Mouse (Mus musculus) gastrocnemius, postnatal 36 days (tissue): ENCODE data around the gene Zfp248. TPM values are rescaled to one million over a fixed set of nuclear protein-coding genes. Genes with fewer than 3 reads are reported as not detected.
A peak's percentile ranks its signal among the peaks of the same experiment; 100 is the strongest.

Source experiments
- DNase-seq, 2 experiments: peaks; one replicate each; pipeline ENCODE4 v3.0.0; 2022
- intact Hi-C: fragments of 180-260 bp; cut with DNase I; formaldehyde crosslinking; loops from one replicate; pipeline ENCODE4 v1.15.1; 2025
- long read RNA-seq, 2 experiments: library from polyadenylated mRNA; stranded (forward); transcript quantifications; one replicate each; pipeline ENCODE4 v2.0.0; 2021
- total RNA-seq, 2 experiments: library from RNA; stranded (reverse); gene quantifications; 2 replicates each; pipeline ENCODE4 v1.2.3; 2021

The Zfp248 gene
- total RNA-seq = 1 to 10 TPM in 1 of 2 experiments, under 1 TPM in 1; 0.79 to 1.3 TPM
- long read RNA-seq, experiment 1 = 0 reads
- long read RNA-seq, experiment 2, partial matches to known transcripts = 0 of 1 reads
- long read RNA-seq, experiment 2, other reads (novel, unspliced or antisense) = 0 of 1 reads

DNA sequence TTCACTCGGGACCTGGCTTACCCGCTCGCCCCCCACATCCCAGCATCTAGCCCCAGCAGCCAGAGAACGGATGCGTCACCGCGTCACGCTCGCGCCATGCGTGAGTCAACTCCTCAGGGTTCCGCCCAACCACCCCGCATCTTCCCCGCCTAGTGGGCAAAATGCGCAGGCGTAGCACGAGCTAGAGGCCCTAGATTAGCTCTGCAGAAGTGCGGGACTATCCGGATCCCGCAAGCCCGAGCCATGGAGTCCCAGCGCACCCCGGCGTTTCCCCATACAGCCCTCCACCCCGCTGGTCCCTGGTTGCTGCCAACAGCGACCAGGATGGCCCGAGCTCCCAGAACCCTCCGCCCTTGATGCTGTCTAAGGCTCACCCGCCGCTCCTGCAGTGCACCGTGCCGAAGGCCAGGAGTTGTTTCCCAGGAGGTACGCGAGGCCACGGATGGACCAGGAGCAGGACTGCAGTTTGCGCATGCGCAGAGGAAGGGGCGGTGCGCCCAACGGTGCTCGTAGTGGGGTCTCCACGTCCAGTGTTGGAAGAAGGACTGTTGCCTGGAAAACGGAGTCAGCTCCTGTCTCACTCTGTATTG is at the start of gene Zfp248:
Gene Zfp248 (minus strand): TSS at position 487 of the 590 bp plus-strand sequence.
- DNase-seq = peak; percentile 79 to 80
- intact Hi-C loops = no loop called here

GRCm38 (mm10) chr6:118499010-118499409 is 43.7 kb upstream of the Zfp248 start:
- no peak for DNase-seq
- intact Hi-C loops = no loop called here

- intact Hi-C loops = no loop called here
- DNase-seq = no peak
These were observed 26.8 kb upstream of the Zfp248 start for GRCm38 (mm10) chr6:118482125-118482524.

GRCm38 (mm10) chr6:118478957-118479708 is 23.8 kb upstream of the Zfp248 start, which contains the start of gene Zfp9:
Gene Zfp9 (minus strand): TSS chr6:118479320.
- intact Hi-C loops = no loop called here
- peak; percentile 77 to 81 for DNase-seq

DNA sequence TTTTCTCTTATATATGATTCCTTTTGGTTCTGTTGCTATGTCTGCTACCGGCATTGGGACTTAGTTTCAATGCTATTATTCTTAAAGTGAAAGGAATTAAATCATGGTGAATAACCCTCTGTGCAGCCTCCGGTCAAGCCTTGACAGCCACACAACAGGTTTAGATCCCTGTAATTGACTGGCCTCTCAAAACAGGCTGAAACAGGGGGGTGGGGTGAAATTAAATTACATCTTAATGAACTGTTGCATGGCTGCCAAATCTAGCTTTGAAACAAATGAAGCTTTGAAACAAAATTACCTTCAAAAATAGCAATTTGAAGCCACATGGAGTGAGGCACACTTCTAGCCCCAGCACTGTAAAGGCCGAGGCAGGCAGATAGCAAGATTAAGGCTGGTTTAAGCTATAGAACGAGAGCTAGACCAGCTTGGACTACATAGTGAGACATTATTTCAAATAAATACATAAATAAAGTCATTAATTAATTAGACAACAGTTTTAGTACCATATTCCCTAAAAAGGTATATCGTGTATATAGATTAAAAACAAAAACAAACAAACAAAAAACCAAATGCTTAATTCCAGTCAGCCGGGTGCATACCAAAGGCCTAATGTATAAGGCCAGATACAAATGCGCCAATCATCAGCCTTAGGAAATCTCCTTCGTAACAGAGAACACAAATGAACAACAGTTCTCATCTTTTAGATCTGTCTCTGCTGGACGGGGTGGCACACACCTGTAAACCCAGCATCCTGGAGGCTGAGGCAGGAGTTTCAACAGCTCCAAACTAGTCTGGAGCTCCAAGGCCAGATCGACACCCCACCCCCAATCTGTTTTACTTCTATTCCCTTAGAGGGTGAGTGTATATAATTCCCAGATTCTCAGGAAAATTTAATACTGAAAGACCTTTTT is 22.8 kb upstream of the Zfp248 start:
- intact Hi-C loops = no loop called here
- no peak for DNase-seq

DNA sequence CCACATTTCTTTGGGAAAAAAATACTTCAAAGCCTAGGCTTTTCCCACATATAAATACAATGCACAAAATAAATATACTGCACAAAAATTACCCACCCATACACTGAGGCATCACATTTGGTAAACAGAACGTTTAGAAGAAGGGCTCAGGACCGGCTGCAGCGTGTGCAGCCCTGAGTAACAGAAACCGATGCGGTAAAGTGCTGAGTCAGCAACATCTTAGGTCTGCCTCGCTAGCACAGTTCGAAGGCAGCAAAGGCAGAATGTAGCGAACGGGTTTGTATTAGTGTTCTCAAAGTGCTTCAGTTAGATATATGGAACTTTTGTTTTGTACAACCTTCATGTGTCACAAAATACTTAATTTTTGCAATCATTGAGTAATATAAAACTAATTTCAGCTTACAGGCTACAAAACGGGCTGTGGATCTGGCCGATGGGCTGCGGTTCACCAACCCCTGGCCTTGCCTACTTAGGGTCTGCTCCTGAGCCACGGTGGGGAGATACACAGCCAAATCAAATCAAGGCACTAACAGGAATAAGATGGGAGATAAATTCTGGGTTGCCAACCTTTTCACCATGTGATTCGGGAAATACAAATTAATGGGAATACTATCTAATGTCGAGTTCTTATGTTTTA is 6.9 kb upstream of the Zfp248 start:
- DNase-seq = no peak
- intact Hi-C loops = no loop called here

DNA sequence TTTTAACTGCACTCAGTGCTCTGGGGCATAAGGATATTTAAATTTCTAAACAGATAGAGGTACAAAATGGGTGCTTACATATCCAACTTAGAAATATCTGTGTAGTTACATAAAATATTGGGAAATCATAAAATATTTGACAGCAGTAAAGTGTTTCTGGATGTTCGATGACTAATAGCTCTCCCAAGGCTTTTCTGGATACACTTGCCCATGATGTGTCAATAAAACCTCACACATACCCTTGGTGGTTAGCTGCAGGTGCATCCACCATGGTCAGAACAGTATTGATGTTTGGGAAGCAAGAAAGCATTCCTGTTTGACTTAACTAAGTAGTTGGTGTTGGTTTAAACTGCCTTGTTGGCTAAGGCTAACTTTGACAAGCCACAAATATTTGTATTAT is 2.4 kb upstream of the Zfp248 start:
- no peak for DNase-seq
- intact Hi-C loops = no loop called here

GRCm38 (mm10) chr6:118454452-118454851 is 876 bp downstream of the Zfp248 start:
- DNase-seq = no peak
- intact Hi-C loops = no loop called here

GRCm38 (mm10) chr6:118431502-118431901 is 23.8 kb downstream of the Zfp248 start:
- DNase-seq = no peak
- intact Hi-C loops = no loop called here

- no peak for DNase-seq
- intact Hi-C loops = no loop called here
These were observed 28.7 kb downstream of the Zfp248 start for GRCm38 (mm10) chr6:118426666-118427065.

DNA sequence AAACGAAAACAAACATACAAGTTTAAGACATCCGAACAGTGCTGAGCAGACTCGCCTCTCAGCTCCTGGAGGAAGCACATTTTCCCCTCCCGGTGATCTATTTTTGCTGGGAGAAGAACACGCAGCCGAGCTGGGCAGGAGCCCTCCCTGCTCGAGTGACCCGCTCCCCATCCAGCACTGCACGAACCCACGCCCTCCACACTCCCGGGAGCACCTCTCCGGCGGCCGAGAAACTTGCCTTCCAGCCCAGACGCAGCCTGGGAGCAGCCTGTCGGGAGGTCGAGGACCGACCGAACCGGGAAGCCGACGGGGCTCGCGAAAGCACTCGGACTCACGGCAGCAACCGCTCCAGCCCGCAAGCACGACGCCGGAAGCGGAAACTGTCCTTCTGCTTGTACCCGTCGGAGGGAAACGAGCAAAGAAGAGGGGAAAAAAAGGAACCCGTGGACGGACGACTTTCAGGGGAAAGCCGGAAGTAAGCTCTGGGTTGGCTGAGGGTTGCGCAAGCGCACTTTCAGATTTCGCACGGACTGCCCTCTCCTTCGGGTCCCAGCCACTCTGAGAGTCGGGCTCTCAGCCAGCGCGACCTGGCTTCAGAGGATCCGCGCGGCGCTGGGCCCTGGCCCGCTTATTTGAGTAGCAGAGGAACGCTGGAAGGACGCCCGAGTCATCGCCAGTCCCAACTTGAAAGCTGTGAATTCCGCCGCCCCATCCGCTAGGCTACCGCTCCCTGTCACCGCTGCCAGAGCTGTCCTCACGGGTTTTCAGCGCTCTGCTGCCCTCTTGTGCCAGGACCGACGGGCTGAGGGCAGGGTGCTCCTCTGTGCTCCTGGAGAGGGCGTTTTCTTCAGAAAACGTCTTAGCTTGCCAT is 36.0 kb downstream of the Zfp248 start, which contains the start of gene Bms1:
Gene Bms1 (minus strand): TSS at position 425 of the 871 bp plus-strand sequence.
- intact Hi-C loops = no loop called here
- peak; percentile 94 to 98 for DNase-seq

GRCm38 (mm10) chr6:118410428-118410827 is 44.9 kb downstream of the Zfp248 start:
- intact Hi-C loops = no loop called here
- no peak for DNase-seq

DNA sequence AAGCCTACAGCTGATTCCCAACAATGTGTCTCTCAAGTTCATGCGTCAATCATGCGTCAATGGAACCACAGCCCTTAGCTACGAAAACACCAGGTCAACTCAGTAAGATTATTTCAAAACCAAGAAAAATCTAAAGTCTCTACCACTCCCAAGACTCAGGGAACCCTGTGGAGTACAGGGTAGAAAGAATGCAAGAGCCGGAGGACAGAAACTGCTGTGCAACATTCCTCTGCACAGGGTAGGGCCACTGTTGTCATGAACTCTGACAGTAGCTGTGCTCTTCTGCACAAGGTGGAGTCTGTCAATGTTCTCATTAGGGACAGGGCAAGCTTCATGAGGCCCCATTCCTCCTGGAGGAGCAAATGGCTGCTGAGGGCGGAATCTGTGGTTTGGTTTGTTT is 46.8 kb downstream of the Zfp248 start:
- no peak for DNase-seq
- intact Hi-C loops = no loop called here

DNA sequence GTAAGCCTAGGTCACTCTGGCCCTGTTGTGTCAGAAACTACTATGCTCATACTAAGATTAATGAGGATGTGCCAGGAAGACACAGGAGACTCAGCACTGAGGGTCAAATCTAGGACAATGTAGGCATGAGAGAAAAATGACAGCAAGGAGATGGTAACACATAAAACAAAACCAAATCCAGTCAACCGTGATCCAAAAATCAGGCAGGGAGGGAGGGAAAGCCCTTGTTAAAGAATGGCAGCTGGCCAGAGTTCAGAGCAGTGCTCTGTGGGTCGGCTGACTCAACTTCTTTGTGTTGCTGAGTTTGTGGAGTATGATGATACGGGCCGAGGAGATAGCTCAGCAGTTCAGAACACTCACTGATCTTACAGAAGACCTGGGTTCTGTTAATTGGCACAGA is 48.9 kb downstream of the Zfp248 start:
- no peak for DNase-seq
- intact Hi-C loops = no loop called here

DNA sequence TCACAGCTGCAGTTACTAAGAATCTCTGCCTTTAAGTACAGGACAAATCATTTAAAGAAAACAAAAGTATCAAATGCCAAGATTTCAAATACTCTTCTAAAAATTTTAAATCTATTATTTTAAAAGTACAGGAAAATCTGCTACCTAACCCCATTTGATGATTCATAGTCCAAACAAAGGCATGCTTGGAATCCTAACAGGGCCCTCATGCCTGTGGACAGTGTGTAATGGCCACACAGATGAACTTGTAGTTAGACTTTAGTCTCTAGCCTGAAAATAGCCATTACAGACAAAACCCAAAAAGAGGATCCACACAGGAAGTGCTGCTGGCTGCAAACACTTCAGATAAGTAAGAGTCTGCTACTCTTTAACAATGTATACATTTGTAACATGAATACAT is 64.6 kb downstream of the Zfp248 start:
- intact Hi-C loops = no loop called here
- DNase-seq = no peak

DNA sequence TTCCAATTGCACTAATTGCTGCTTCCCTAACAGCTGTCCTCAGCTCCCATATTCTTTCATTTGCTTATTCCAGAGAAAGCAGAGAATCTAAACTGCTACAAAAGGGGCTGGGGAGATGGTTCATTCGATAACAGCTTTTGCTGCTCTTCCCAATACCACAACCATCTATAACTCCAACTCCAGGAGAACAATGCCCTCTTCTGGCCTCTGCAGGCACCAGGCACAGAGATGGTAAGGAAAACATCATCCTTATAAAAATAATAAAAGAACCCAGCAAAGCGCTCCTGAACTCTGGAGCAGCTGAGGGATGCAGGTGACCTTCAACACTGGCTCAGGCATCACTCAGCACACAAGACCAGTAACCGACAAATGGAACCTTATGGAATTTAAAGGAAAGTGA is 69.4 kb downstream of the Zfp248 start:
- DNase-seq = no peak
- intact Hi-C loops = loop anchor here (10.0 kb wide), 1 partner anchor 321 kb away; no protein-coding TSS in a partner anchor

GRCm38 (mm10) chr6:118381234-118381633 is 74.1 kb downstream of the Zfp248 start:
- intact Hi-C loops = loop anchor here (10.0 kb wide), 1 partner anchor 316 kb away; no protein-coding TSS in a partner anchor
- no peak for DNase-seq

DNA sequence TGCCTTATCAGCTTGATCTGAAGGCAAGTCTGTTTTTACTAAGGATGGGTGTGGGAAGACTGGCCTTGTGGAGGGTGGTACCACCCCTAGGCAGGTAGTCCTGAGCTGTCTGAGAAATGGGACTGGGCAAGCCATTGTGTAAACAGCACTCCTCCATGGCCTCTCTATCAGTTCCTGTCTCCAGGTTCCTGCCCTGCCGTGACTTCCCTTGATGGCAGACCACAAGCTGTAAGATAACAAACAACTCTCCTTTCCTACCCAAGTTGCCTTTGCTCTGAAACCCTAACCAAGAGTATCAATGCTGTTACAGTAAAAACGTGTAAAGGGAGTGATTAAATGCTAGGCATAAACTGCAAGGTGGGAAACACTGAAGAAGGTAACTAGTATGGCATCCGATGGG is 74.7 kb downstream of the Zfp248 start:
- intact Hi-C loops = loop anchor here (10.0 kb wide), 1 partner anchor 316 kb away; no protein-coding TSS in a partner anchor
- no peak for DNase-seq
